In the genomic region with DNA sequence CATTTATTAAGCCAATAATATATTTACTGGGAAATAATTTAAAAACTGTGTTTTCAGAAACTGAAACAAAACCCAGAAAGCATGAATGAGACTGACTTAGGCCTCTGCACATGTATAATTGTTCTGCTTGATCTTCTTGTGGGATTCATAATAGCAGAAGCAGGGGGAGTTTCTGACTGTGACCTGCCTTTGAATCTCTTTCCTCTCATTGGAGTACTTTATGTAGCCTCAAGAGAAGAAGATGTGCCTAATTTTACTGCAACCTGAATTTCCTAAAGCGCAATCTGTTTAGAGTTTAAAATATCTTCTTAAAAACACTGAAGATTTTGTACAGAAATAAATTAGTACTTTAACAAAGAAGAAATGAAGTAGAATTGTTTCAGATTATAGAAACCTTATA, we compare ENCODE assay signal across 22 mouse cellular contexts.
"Had no signal": no experiment of that assay in that cellular context is flagged by ENCODE, and none has a peak within 500 bp of the region (broad histone marks: within the 10 kb centered on the region; RNA-seq: fewer than 3 reads in every experiment).

No protein-coding gene starts in this region.

- ATAC-seq: hindbrain, embryonic 16.5 days; hindbrain, postnatal 0 days; inflammation-experienced regulatory T-cells, adult 6 months; intestine, embryonic 15.5 days; intestine, embryonic 16.5 days; intestine, postnatal 0 days had no signal

- DNase-seq: heart, postnatal 10 days; heart, postnatal 14 days; heart, postnatal 36 days; heart, postnatal 4 days; kidney, adult 11 months; kidney, adult 18-20 months; kidney, adult 2 months; kidney, adult 8-10 months; kidney, adult 9 months; kidney, postnatal 10 days; kidney, postnatal 14 days; kidney, postnatal 25 days; kidney, postnatal 36 days; kidney, postnatal 4 days; layer of hippocampus, adult 9-11 months; layer of hippocampus, postnatal 36 days had no signal
